Comparison of ENCODE assay signal across 8 mouse cellular contexts in genomic region chr11:32956993-32957392, GRCm38 (mm10).
DNase-seq lines count a peak whose midpoint lies in the region; ATAC-seq and TF ChIP-seq lines count a peak whose summit lies in the region.

No protein-coding gene starts in this region.

- H3K4me3 ChIP-seq in heart, embryonic 16.5 days (ENCODE audit: low read length), result no peak overlapping the region
- H3K4me3 ChIP-seq in forebrain, embryonic 16.5 days (replicated peaks; ENCODE audit: low read length), result no peak overlapping the region
- no peak overlapping the region for H3K4me3 ChIP-seq in kidney, adult 2 months (ENCODE audit: insufficient read depth, low read depth, low read length)
- no peak overlapping the region for H3K4me3 ChIP-seq in limb, embryonic 11.5 days (ENCODE audit: low read depth, low read length)

- no peak overlapping the region for H3K27ac ChIP-seq in heart, embryonic 16.5 days (ENCODE audit: low read length)
- H3K27ac ChIP-seq in forebrain, embryonic 16.5 days (ENCODE audit: low read length), result no peak overlapping the region
- H3K27ac ChIP-seq in kidney, adult 2 months (ENCODE audit: insufficient read depth, low read depth, low read length), result no peak overlapping the region
- H3K27ac ChIP-seq in limb, embryonic 11.5 days (replicated peaks; ENCODE audit: low read depth, low read length), result no peak overlapping the region

- TF ChIP-seq POLR2A in kidney, adult 2 months (IDR thresholded peaks at IDR 0.05; ENCODE audit: low read depth, low read length), result no peak

- H3K36me3 ChIP-seq in heart, embryonic 16.5 days (ENCODE audit: control insufficient read depth, insufficient read depth), result no peaks in the 10 kb centered on the region
- no peaks in the 10 kb centered on the region for H3K36me3 ChIP-seq in forebrain, embryonic 16.5 days (ENCODE audit: control insufficient read depth, insufficient read depth)
- no peaks in the 10 kb centered on the region for H3K36me3 ChIP-seq in kidney, adult 2 months (ENCODE audit: control insufficient read depth, insufficient read depth, low read length)
- no peaks in the 10 kb centered on the region for H3K36me3 ChIP-seq in limb, embryonic 11.5 days (ENCODE audit: control insufficient read depth, insufficient read depth, low read length)

- TF ChIP-seq CTCF in kidney, adult 2 months (conservative IDR thresholded peaks at IDR 0.05; ENCODE audit: insufficient read depth, insufficient read length, low read depth, low read length), result peak; percentile 60

- peaks cover 16% of the 10 kb centered on the region for H3K4me1 ChIP-seq in heart, embryonic 16.5 days (ENCODE audit: control insufficient read depth, insufficient read depth, low read length)
- H3K4me1 ChIP-seq in forebrain, embryonic 16.5 days (replicated peaks; ENCODE audit: control insufficient read depth, insufficient read depth, low read length), result no peaks in the 10 kb centered on the region
- no peaks in the 10 kb centered on the region for H3K4me1 ChIP-seq in kidney, adult 2 months (ENCODE audit: control insufficient read depth, insufficient read depth, low read length)
- 0 out of 2 replicates have a peak, but pooled peaks cover 2% of the 10 kb centered on the region for H3K4me1 ChIP-seq in limb, embryonic 11.5 days (ENCODE audit: control insufficient read depth, insufficient read depth, low read length)

- H3K9me3 ChIP-seq in heart, embryonic 16.5 days (replicated peaks; ENCODE audit: control insufficient read depth, low read length), result peaks cover 6% of the 10 kb centered on the region
- no peaks in the 10 kb centered on the region; the same call in 1 of the 2 replicates for H3K9me3 ChIP-seq in forebrain, embryonic 16.5 days (ENCODE audit: control insufficient read depth, low read length)
- no peaks in the 10 kb centered on the region for H3K9me3 ChIP-seq in limb, embryonic 11.5 days (ENCODE audit: control insufficient read depth, low read length)

- no peak overlapping the region for H3K9ac ChIP-seq in heart, embryonic 16.5 days (ENCODE audit: low read length)
- H3K9ac ChIP-seq in forebrain, embryonic 16.5 days (replicated peaks; ENCODE audit: low read depth, low read length), result no peak overlapping the region
- no peak overlapping the region for H3K9ac ChIP-seq in limb, embryonic 11.5 days (ENCODE audit: low read length)

- H3K4me2 ChIP-seq in heart, embryonic 16.5 days (ENCODE audit: low read depth, low read length), result no peak overlapping the region
- H3K4me2 ChIP-seq in forebrain, embryonic 16.5 days (ENCODE audit: low read length), result no peak overlapping the region
- no peak overlapping the region for H3K4me2 ChIP-seq in limb, embryonic 11.5 days (ENCODE audit: low read depth, severe bottlenecking)

- H3K27me3 ChIP-seq in heart, embryonic 16.5 days (ENCODE audit: control insufficient read depth, insufficient read depth, low read length), result peaks cover 5% of the 10 kb centered on the region; the same call in 1 of the 2 replicates
- H3K27me3 ChIP-seq in forebrain, embryonic 16.5 days (replicated peaks; ENCODE audit: control insufficient read depth, insufficient read depth, low read length), result no peaks in the 10 kb centered on the region
- H3K27me3 ChIP-seq in kidney, adult 2 months (replicated peaks; ENCODE audit: control insufficient read depth, insufficient read depth, low read length), result no peaks in the 10 kb centered on the region
- peaks cover 4% of the 10 kb centered on the region; the same call in 1 of the 2 replicates for H3K27me3 ChIP-seq in limb, embryonic 11.5 days (ENCODE audit: control insufficient read depth, insufficient read depth, low read length)

- no peak for DNase-seq in heart, adult 11 months
- peak; percentile 82 for DNase-seq in cerebellum, adult 11 months
- peak; percentile 17 for DNase-seq in kidney, adult 2 months
- DNase-seq in limb, embryonic 11.5 days (ENCODE audit: low spot score), result peak; percentile 71
- DNase-seq in right cerebral cortex, postnatal 10 days (ENCODE audit: low spot score in 2 of 2), result peak; percentile 64 to 71
- DNase-seq in thymus, postnatal 0 days (ENCODE audit: low spot score), result no peak

- ATAC-seq in heart, embryonic 16.5 days (replicated peaks; ENCODE audit: extremely low read depth, insufficient read depth, low FRiP score), result peak; percentile 53; the same call in 1 of the 2 replicates
- peak; percentile 89 for ATAC-seq in forebrain, embryonic 16.5 days
- peak; percentile 67; the same call in 1 of the 2 replicates for ATAC-seq in limb, embryonic 11.5 days (ENCODE audit: insufficient number of reproducible peaks, low FRiP score, low TSS enrichment, low read depth)

- 21% methylated on average over 7 of the region's 7 CpGs for WGBS in heart, embryonic 16.5 days
- WGBS in forebrain, embryonic 16.5 days, result 34% methylated on average over 7 of the region's 7 CpGs
- WGBS in kidney, adult 2 months, result 30% methylated on average over 7 of the region's 7 CpGs
- 26% methylated on average over 7 of the region's 7 CpGs for WGBS in limb, embryonic 11.5 days

Comparison
In these comparisons a context has a peak if more than half of its experiments do, and no peak if none do; other contexts are left out.
1. DNase-seq: peak in cerebellum, adult 11 months (single experiment), kidney, adult 2 months (single experiment), limb, embryonic 11.5 days (single experiment) and right cerebral cortex, postnatal 10 days (2 of 2); none in heart, adult 11 months (single experiment) and thymus, postnatal 0 days (single experiment).
2. Peak in every context shown above with its lines, with median percentiles within 50 percentile points of each other: ATAC-seq.